Mouse (Mus musculus) G1E (cell line): ENCODE results near the gene Adgre5.

Experiments used
- CTCF ChIP-seq: IDR thresholded peaks from 2 replicates; pipeline ENCODE4 v1.5.1; 2012; ENCODE audit warnings: low read depth, low read length, inconsistent platforms, mixed read lengths
- GATA2 ChIP-seq: IDR thresholded peaks from 2 replicates; pipeline ENCODE4 v1.6.1; 2012; ENCODE audit warnings: low read depth, low read length, inconsistent platforms, borderline replicate concordance
- TAL1 ChIP-seq: conservative IDR thresholded peaks from 2 replicates; pipeline ENCODE4 v1.6.1; 2012; ENCODE audit warnings: low read depth, low read length, inconsistent platforms, mixed read lengths

GRCm38 (mm10) chr8:83749265-83749664, 8.1 kb upstream of the Adgre5 start:
- TF ChIP-seq CTCF (no peak), GATA2 (no peak), TAL1 (no peak)
